Mouse (Mus musculus) liver, embryonic 15.5 days (tissue): Measurements from ENCODE around the gene Arhgap31. TPM values are rescaled to one million over a fixed set of nuclear protein-coding genes. Genes with fewer than 3 reads are reported as not detected.

Experiments used
- ATAC-seq: fragments of 200-750 bp; cut with Nextera tagmentation; 2 replicates; pipeline ENCODE4 v1.8.0; 2017; ENCODE audit warnings: moderate number of reproducible peaks, mild to moderate bottlenecking, moderate library complexity; ENCODE audit not compliant: insufficient read depth
- H3K27ac ChIP-seq: fragments of 300-500 bp; sonication (generic); replicated peaks from 2 replicates; pipeline ENCODE4 v1.5.1; 2015; ENCODE audit warnings: mild to moderate bottlenecking, inconsistent platforms
- H3K27me3 ChIP-seq: fragments of 300-500 bp; sonication (generic); 2 replicates; pipeline ENCODE4 v1.6.1; 2015; ENCODE audit warnings: mild to moderate bottlenecking, inconsistent platforms
- H3K36me3 ChIP-seq: fragments of 300-500 bp; sonication (generic); replicated peaks from 2 replicates; pipeline ENCODE4 v1.6.1; 2015; ENCODE audit warnings: moderate library complexity, mild to moderate bottlenecking, inconsistent platforms
- H3K4me1 ChIP-seq: fragments of 300-500 bp; sonication (generic); replicated peaks from 2 replicates; pipeline ENCODE4 v1.6.1; 2015; ENCODE audit warnings: inconsistent platforms
- H3K4me2 ChIP-seq: fragments of 300-500 bp; sonication (generic); 2 replicates; pipeline ENCODE4 v1.6.1; 2015; ENCODE audit warnings: moderate library complexity, mild to moderate bottlenecking, inconsistent platforms
- H3K4me3 ChIP-seq: fragments of 300-500 bp; sonication (generic); replicated peaks from 2 replicates; pipeline ENCODE4 v1.5.1; 2015; ENCODE audit warnings: mild to moderate bottlenecking, inconsistent platforms
- H3K9ac ChIP-seq: fragments of 300-500 bp; sonication (generic); 2 replicates; pipeline ENCODE4 v1.6.1; 2015; ENCODE audit warnings: moderate library complexity, mild to moderate bottlenecking, inconsistent platforms
- H3K9me3 ChIP-seq: fragments of 300-500 bp; sonication (generic); replicated peaks from 2 replicates; pipeline ENCODE4 v1.6.1; 2016; ENCODE audit warnings: inconsistent platforms
- WGBS: fragments of 180-500 bp; shearing (Covaris S2); methylation state at CpG from one replicate; pipeline ENCODE4 v1.1.7; 2015; ENCODE audit warnings: mixed read lengths; ENCODE audit not compliant: insufficient replicate concordance; 5-methylcytosine and 5-hydroxymethylcytosine counted together
- polyA plus RNA-seq: library from polyadenylated mRNA; unstranded; fragments of >200 nt; fragmentation: Nextera tagmentation; extraction: Ambion mirVana; gene quantifications from 2 replicates; pipeline ENCODE4 v1.2.1, GENCODE M21; 2015

Gene Arhgap31
- polyA plus RNA-seq, 1 experiment from 2014 or later, result 1.5 TPM

GRCm38 (mm10) chr16:38563516-38563915, 149.6 kb downstream of the Arhgap31 start:
- H3K36me3 ChIP-seq, result peaks cover 30% of the 10 kb centered on the region
- no peak overlapping the region for H3K27ac ChIP-seq
- 25% methylated on average over 10 of the region's 10 CpGs for WGBS
- no peak for ATAC-seq
- H3K9me3 ChIP-seq, result no peaks in the 10 kb centered on the region
- H3K27me3 ChIP-seq, result peaks cover 15% of the 10 kb centered on the region
- H3K4me1 ChIP-seq, result peaks cover 18% of the 10 kb centered on the region
- peak overlapping the region; percentile 73 for H3K4me2 ChIP-seq
- peak overlapping the region; percentile 75 for H3K9ac ChIP-seq
- H3K4me3 ChIP-seq, result peak overlapping the region; percentile 74

GRCm38 (mm10) chr16:38562968-38563327, 150.1 kb downstream of the Arhgap31 start:
- Histone ChIP-seq H3K27me3 (peaks cover 16% of the 10 kb centered on the region), H3K9ac (peak overlapping the region; percentile 75), H3K4me2 (peak overlapping the region; percentile 73), H3K9me3 (no peaks in the 10 kb centered on the region), H3K4me3 (peak overlapping the region; percentile 74), H3K4me1 (peaks cover 18% of the 10 kb centered on the region), H3K36me3 (peaks cover 25% of the 10 kb centered on the region), H3K27ac (peak overlapping the region; percentile 69)
- peak; percentile 57 for ATAC-seq
- under 1% methylated on average over 25 of the region's 25 CpGs for WGBS

- H3K27ac ChIP-seq, result peak overlapping the region; percentile 69
- H3K4me3 ChIP-seq, result peak overlapping the region; percentile 74
- H3K9ac ChIP-seq, result peak overlapping the region; percentile 75
- ATAC-seq, result peak; percentile 96
- peak overlapping the region; percentile 73 for H3K4me2 ChIP-seq
- peaks cover 21% of the 10 kb centered on the region for H3K36me3 ChIP-seq
- 6% methylated on average over 37 of the region's 37 CpGs for WGBS
- no peaks in the 10 kb centered on the region for H3K9me3 ChIP-seq
- peaks cover 18% of the 10 kb centered on the region for H3K4me1 ChIP-seq
- peaks cover 16% of the 10 kb centered on the region for H3K27me3 ChIP-seq
Measured at GRCm38 (mm10) chr16:38562131-38562967, 150.7 kb downstream of the Arhgap31 start.

GRCm38 (mm10) chr16:38558221-38558748, 154.8 kb downstream of the Arhgap31 start, which contains the start of gene Tmem39a:
TSS of gene Tmem39a (plus strand) at chr16:38558698.
- ATAC-seq, result no peak
- Histone ChIP-seq H3K36me3 (no peaks in the 10 kb centered on the region), H3K4me2 (no peak within 1 kb of the TSS), H3K4me1 (peaks cover 8% of the 10 kb centered on the region), H3K4me3 (no peak within 1 kb of the TSS), H3K9me3 (no peaks in the 10 kb centered on the region), H3K27ac (no peak within 1 kb of the TSS), H3K27me3 (peaks cover 34% of the 10 kb centered on the region), H3K9ac (no peak within 1 kb of the TSS)
- 74% methylated on average over 3 of the region's 3 CpGs for WGBS

- Histone ChIP-seq H3K27ac (no peak overlapping the region), H3K4me1 (no peaks in the 10 kb centered on the region), H3K4me2 (no peak overlapping the region), H3K27me3 (peaks cover 47% of the 10 kb centered on the region), H3K9ac (no peak overlapping the region), H3K36me3 (no peaks in the 10 kb centered on the region), H3K4me3 (no peak overlapping the region), H3K9me3 (no peaks in the 10 kb centered on the region)
- WGBS, result 55% methylated on average over 3 of the region's 3 CpGs
- no peak for ATAC-seq
Measured at GRCm38 (mm10) chr16:38555988-38556387, 157.1 kb downstream of the Arhgap31 start.

GRCm38 (mm10) chr16:38549479-38550396, 163.3 kb downstream of the Arhgap31 start, which contains the start of gene Poglut1:
TSS of gene Poglut1 (minus strand) at chr16:38550258.
- peaks cover 20% of the 10 kb centered on the region for H3K4me1 ChIP-seq
- peak within 1 kb of the TSS; percentile 70 for H3K9ac ChIP-seq
- no peaks in the 10 kb centered on the region for H3K36me3 ChIP-seq
- H3K9me3 ChIP-seq, result no peaks in the 10 kb centered on the region
- H3K4me3 ChIP-seq, result peak within 1 kb of the TSS; percentile 78
- ATAC-seq, result peak; percentile 70
- H3K27me3 ChIP-seq, result peaks cover 23% of the 10 kb centered on the region
- H3K27ac ChIP-seq, result no peak within 1 kb of the TSS
- peak within 1 kb of the TSS; percentile 93 for H3K4me2 ChIP-seq
- 3% methylated on average over 54 of the region's 54 CpGs for WGBS

Other genes starting within 250 kb of the Arhgap31 start
- 10.2 and 12.4 TPM in 2 replicates for gene Timmdc1, start 190.6 kb downstream of the Arhgap31 start, polyA plus RNA-seq
- gene Poglut1, start 163.0 kb downstream of the Arhgap31 start, polyA plus RNA-seq, result 7.1 and 7.6 TPM in 2 replicates
- 31.4 and 38.1 TPM in 2 replicates for gene Tmem39a, start 154.6 kb downstream of the Arhgap31 start, polyA plus RNA-seq
- 3.0 and 3.2 TPM in 2 replicates for gene B4galt4, start 29.0 kb upstream of the Arhgap31 start, polyA plus RNA-seq
- gene Upk1b, start 87.1 kb upstream of the Arhgap31 start, polyA plus RNA-seq, result 1.3 and 1.8 TPM in 2 replicates
- not detected in 2 replicates for gene 4930435E12Rik, start 115.5 kb upstream of the Arhgap31 start, polyA plus RNA-seq
- gene Igsf11, start 179.4 kb upstream of the Arhgap31 start, polyA plus RNA-seq, result 0.08 and 0.13 TPM in 2 replicates